Mouse (Mus musculus) T-helper 2 cell (primary cell): ENCODE results near the gene Moap1.

Experiments used
- in situ Hi-C: fragments of 300-600 bp; cut with MboI, MseI; formaldehyde crosslinking; loops from one replicate; pipeline ENCODE4 v1.15.1; 2025; ENCODE audit warnings: high pct_unique_total_duplicates

The Moap1 gene

DNA sequence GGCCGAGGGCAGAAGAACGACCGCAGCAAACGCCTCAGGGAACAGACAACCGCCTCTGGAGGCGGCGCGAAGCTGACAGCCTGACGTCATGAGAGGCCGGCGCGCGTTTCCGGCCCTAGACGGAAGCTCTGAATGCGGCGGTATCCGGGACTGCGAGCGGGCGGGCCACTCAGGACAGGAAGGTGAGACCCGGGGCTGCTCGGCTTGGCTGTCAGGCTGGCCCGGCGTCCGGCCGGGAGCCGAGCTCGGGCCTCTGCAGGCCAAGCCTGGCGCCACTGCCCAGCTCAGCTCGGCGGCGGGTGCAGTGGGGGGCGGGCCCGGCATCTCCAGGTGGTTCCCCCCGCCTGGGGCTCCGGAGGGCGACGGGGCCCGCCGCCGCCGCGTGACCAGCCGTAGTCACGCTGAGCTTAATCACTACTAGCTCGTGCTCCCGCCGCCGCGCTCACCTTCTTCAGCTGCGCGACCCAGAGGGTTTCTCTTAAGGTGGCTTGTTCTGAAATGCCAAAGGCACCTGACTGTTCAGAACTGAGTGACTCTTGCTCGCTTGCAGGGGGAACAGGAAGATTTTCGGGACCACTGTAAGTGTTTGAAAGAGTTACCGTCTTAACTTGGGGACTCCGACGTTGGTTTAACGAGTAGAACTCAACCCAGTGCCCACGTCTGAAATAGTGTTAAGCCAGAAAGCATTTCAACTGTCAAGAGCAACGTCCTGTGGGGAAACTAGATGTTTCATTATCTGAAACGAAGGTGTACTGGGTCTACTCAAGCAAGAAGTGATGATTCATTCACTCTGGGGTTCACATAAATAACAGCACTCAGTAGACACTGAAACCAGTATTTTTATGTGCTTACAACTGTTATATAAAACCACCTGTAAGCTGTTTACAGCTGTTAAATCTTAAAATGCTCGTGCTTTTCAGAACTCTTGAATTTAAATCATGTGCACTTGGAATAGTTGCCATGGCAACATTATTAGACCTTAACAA is at the start of gene Moap1, which contains the start of gene Tmem251:
TSS of gene Moap1 (minus strand) at position 73 of the 986 bp plus-strand sequence.
TSS of gene Tmem251 (plus strand) at position 174 of the 986 bp plus-strand sequence.
- in situ Hi-C loops, result loop anchor here (10.0 kb wide), 1 partner anchor 591 kb away; no protein-coding TSS in a partner anchor

GRCm38 (mm10) chr12:102787927-102788326 is 44.5 kb upstream of the Moap1 start:
- in situ Hi-C loops, result no loop called here

DNA sequence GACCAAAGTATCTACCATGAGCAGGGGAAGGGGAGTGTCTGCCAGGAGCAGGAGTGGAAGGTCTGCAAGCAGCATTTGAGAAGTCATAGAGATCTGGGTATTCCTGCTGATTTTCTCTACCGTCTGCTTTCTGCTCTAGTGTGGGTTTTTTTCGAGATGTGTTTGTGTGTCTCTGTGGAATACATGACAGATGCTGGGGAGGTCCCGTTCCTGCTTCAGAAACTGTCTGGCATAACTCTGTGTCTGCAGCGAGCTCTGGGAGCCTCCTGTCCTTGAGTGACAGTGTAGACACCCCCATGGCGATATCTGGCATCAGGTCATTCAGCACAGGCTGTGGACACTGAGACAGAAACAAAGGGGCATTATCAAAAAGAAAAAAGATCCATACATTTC is 42.1 kb upstream of the Moap1 start:
- in situ Hi-C loops, result no loop called here

- in situ Hi-C loops, result no loop called here
Measured at GRCm38 (mm10) chr12:102784899-102785592, 41.6 kb upstream of the Moap1 start.

DNA sequence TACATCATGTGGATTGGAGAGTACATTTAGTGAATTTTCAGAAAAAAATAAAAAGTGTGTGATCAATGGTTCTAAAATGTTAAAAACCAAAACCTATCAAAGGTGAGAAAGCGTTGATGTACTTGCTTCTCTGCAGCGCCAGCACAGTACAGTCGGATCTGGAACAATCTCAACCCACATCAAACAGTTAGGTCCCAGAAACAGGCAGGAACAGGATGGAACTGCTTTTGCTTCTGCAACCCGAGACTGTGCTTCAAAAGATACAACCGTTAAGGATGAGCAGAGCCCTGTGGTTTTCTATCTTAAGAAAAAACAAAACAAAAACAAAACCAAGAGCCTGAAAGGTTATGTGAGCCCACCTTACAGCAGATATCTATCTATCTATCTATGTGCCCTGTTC is 39.4 kb upstream of the Moap1 start:
- in situ Hi-C loops, result no loop called here

DNA sequence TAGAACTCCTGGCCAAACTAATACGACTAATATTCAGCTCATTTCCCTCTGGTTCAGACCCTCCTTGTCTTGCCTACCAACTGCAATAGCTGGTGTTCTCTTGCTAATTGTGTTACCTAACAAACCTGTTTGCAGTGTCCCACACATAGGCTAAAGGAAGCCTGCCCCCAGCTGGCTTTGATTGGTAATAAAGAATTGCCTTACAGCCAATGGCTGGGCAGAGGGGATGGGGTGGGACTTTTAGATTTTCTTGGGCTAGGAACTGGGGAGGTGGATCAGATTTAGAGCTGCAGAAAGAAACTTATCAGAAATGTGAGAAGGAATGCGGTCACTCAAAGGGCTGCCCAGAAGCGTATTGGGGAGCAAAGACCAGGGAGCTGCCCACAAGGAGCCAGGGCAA is 36.0 kb upstream of the Moap1 start:
- in situ Hi-C loops, result no loop called here

- in situ Hi-C loops, result no loop called here
Measured at GRCm38 (mm10) chr12:102778151-102778550, 34.7 kb upstream of the Moap1 start.

DNA sequence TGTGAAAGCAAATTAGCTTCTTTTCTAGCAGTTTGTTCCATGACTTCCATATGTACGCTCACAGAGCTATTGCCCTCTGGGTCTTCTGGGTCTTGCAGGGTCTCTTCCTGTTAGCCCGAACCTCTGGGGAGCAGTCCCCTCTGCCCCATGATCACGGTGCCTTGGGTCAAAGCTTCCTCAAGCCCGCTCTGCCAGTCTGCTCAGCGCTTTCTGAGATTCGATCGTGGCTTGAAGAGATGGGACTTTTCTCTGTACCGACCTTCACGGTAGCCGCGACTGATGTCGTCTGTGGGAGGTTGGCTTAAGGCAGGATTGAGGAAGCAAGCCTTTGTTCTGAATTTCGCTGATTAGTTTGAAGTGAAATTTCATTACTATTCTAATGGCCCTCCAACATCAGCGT is 32.6 kb upstream of the Moap1 start:
- in situ Hi-C loops, result no loop called here

DNA sequence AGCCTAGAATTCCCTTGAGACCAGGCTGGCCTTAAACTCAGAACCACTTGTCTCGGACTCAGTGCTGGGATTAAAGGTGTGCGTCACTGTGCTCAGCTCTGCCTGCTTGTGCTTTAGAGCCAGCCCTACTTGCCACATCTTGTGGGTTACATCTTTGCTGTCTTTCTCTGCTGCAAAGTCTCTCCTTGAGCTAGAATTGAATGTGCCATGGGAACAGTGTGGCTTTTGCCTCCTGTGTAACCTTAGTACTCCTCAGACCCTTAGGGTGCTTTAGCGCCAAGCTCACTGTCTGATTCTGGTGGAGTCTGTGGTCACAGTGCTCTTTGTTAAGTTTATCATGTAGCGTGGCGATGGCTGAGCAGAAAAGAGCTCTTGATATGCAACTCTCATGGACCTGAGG is 29.2 kb upstream of the Moap1 start:
- in situ Hi-C loops, result no loop called here

DNA sequence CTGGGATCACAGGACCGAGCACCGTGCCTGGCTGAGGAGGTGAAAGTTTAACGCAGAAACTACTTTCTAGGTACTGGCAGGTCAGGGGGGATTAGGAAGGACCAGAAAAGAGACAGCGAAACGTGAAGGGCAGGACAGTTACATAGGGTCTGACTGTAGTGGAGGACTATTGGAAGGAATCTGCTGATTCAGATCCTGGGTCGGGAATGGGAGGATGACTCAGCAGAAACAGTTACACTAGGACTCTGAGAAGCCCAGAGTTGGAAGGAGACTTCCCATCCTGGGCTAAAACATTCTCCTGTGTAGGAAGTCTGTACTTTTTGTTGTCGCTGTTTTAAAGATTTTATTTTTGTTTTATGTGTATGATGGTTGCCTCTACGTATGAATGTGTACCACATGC is 28.1 kb upstream of the Moap1 start:
- in situ Hi-C loops, result no loop called here

- in situ Hi-C loops, result no loop called here
Measured at GRCm38 (mm10) chr12:102769000-102769399, 25.5 kb upstream of the Moap1 start.

- in situ Hi-C loops, result no loop called here
Measured at GRCm38 (mm10) chr12:102763696-102764095, 20.2 kb upstream of the Moap1 start.

GRCm38 (mm10) chr12:102761668-102762067 is 18.2 kb upstream of the Moap1 start:
- in situ Hi-C loops, result no loop called here

DNA sequence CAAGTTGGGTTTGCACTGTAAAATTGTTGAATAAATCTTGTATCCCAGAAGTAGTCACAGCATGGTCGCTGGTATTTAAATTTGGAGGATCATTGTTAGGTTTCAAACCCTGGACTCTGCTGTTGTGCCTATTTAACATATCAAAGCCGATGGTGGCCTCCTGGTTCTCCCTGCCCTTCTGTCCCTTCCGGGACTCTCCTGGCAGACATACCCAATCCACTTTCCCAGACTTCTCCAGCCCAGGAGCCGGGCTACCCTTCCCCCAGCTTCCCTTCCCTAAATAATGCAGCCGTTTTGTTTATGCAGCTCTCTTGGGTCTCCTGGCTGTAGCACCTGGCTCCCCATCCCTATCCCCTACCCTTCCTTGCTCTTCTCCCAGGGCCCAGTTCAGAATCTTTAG is 15.5 kb upstream of the Moap1 start:
- in situ Hi-C loops, result loop anchor here (5.0 kb wide), 1 partner anchor 118 kb away; the partner anchor contains the start of gene Btbd7

DNA sequence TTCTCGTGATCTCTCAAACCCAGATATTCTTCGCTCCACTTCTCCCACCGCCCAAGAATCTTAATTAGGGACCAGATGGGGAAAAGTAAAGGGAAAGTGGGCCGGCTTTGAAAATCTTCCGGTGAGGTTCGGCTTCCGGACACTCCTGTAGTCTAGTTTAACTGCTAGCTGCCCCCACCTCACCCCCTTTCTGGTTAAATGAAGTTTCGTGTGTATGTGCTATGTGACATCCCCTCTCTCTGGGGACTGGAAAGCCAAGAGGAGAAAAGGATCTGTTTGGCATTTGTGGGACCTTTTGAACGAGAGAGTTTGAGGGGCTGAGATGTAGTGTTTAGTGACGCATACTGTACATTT is 14.9 kb upstream of the Moap1 start, which contains the start of gene Gm20604:
TSS of gene Gm20604 (minus strand) at position 270 of the 354 bp plus-strand sequence.
- in situ Hi-C loops, result loop anchor here (5.0 kb wide), 1 partner anchor 119 kb away; the partner anchor contains the start of gene Btbd7

- in situ Hi-C loops, result loop anchor here (5.0 kb wide), 1 partner anchor 119 kb away; the partner anchor contains the start of gene Btbd7
Measured at GRCm38 (mm10) chr12:102757689-102758402, 14.4 kb upstream of the Moap1 start, which contains the start of the genes Gm28051, Gon7 and Ubr7. TSS of gene Gm28051 (minus strand) at chr12:102757765. TSS of gene Gon7 (minus strand) at chr12:102757803. TSS of gene Ubr7 (plus strand) at chr12:102757967.

DNA sequence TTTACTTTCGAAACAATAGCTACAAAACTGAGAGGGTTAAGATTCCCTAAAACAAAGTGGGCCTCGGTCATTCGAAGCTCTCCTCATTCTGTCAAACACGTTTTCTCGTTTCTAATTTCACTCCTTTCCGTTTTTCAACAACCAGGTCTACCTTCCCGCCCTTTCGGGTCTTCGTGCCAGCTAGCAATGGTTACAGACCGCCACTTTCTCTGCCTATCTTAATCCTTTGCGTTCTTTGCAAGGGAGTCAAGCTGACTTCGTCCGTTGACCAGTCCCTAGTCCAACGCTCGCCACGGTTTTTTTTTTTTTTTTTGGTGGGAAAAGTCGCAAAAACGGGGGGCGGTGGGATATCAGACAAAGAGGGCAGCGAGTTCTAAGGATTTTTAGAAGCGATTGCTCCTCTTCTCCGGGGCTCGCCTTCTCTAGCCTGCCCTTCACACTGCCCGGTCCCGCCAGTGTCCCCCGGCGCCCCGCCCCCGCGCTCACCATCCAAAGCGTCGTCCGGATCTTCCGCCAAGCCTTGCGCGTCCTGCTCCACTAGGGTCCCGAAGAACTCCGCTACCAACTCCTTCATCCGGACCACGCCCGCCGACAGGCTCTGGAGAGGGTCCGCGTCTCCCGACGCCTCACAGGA is 13.7 kb upstream of the Moap1 start:
- in situ Hi-C loops, result loop anchor here (5.0 kb wide), 1 partner anchor 120 kb away; the partner anchor contains the start of gene Btbd7

GRCm38 (mm10) chr12:102756304-102756703 is 12.8 kb upstream of the Moap1 start:
- in situ Hi-C loops, result loop anchor here (5.0 kb wide), 1 partner anchor 121 kb away; the partner anchor contains the start of gene Btbd7

- in situ Hi-C loops, result loop anchor here (10.0 kb wide), 1 partner anchor 587 kb away; no protein-coding TSS in a partner anchor
Measured at GRCm38 (mm10) chr12:102748256-102748655, 4.8 kb upstream of the Moap1 start.

DNA sequence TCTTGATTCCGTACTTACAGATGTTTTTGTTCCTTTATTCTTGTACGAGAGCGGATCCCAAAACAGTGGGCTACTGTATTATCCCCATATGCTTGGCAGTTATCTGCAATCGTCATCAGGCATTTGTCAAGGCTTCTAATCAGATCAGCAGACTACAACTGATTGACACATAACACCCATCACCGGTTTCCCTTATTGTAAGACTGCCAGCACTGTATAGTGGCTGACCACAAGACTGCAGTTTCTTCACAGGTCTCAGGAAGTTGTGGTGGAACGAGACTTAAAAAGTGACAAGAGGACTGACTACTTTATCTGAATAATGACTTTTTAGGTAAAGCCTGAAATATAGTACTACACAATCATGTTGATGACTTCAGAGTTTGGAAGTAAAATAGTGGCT is 1.4 kb upstream of the Moap1 start:
- in situ Hi-C loops, result loop anchor here (10.0 kb wide), 1 partner anchor 590 kb away; no protein-coding TSS in a partner anchor
